Mouse (Mus musculus) layer of hippocampus, postnatal 14 days (tissue): ENCODE measurements at regions not wholly inside any gene's neighbourhood (a gene's known extent, or its start where the extent isn't known, plus 50 kb on each side); places are given as distances from the start of the nearest gene placed in this dataset.

Experiments used
- DNase-seq, 2 experiments: peaks; one replicate each; pipeline ENCODE4 v3.0.0; 2021 to 2022; ENCODE audit warnings: low spot score in 2 of 2, mixed read lengths in 1 of 2

DNA sequence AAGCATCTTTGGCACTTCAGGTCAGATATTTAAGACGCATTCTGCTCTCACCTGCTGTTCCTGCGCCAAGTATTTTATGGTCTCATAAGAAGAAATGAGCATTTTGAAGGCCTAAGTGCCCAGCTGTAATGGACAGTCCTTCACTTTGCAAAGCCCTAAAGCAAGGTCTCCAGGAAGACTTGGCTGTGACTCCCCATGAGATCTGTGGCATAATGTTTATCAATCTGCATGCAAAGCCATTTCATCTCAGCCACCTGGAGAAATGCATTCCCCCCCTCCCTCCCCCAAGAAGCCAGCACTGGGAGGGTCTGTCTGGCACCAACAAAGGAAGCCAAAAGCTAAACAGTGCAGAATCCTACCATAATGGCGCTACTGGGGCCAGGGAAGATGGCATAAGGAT is 437.4 kb downstream of the Slc4a3 start:
- DNase-seq = no peak

DNA sequence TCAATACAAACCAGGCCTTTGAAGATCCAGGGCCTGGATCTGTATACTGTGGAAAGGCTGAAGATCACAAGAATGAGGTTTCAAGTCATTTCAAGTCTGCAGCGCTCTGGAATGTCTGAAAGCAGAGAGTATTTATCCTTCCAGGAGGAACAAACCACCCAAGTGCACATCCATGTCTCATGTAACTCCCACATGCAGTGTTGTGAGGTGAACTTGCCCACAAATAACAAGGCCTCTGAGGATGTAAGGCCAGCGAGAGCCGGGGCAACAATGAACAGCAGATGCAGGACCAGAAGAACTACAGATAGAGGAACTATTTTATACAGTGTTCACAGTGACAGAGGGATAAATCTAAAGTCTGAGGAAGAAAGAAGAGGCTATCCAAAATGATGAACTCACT is 442.4 kb downstream of the Slc4a3 start:
- no peak for DNase-seq

DNA sequence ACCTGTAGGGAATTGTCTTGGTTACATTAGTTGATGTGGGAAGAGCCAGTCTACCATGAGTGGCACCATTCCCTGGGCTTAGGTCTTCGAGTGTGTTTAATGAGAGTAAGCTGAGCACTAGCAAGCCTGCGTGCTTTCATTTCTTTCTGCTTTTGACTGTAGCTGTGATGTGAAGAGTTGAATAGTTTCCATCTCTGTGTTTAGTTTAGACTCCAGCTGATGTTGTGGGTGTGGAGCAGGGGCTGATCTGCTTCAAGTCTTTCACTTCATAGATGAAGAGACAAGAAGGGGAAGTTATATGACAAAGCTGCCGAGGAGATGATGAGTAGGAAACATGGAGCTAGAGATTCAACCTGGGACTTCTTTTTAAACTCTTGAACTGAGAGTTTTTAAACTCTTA is 446.0 kb downstream of the Slc4a3 start:
- no peak for DNase-seq

DNA sequence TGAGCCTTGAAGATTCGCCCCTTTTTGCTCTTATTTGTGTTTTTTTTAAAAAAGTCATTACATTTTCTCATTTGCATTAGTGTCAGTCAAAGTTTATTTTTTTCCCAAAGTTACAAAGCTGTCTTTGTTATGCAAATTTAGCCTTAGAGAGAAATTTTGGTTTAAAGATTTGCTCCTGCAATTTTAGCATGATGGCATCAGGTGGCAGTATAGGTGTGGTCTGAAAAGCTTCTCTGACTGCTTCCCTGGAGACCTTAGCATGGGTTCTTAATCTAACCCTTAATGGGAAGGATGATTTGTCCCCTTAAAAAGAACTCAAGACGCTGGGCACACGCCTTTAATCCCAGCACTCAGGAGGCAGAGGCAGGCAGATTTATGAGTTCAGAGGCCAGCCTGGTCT is 451.2 kb downstream of the Slc4a3 start:
- DNase-seq = no peak

GRCm38 (mm10) chr1:76001124-76001523 is 455.1 kb downstream of the Slc4a3 start:
- peak; percentile 15 to 24 for DNase-seq

- DNase-seq = no peak
These were observed 463.5 kb downstream of the Slc4a3 start for GRCm38 (mm10) chr1:76009601-76010000.

- no peak for DNase-seq
These were observed 464.2 kb downstream of the Slc4a3 start for GRCm38 (mm10) chr1:76010212-76010800.

DNA sequence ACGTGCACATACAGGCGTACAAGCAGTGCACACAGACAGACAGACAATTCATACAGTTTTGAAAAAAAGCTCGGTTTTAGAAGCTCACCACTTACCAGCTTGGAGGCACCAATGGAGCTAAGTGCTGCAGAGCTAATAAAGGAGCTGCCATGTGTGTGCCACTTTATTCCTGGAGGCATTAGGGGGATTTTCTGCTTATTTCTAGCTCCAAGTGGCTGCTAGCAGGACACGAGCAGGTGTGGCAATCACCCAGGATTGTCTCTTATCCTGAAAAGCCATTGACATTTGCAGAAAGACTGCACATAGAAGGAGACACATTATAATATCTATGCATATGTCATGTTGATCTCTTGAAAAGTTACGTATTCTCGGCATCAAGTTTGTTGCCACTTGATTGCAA is 472.5 kb downstream of the Slc4a3 start:
- DNase-seq = no peak

- DNase-seq = no peak
These were observed 473.0 kb downstream of the Slc4a3 start for GRCm38 (mm10) chr1:76019071-76019470.

- no peak for DNase-seq
These were observed 478.6 kb downstream of the Slc4a3 start for GRCm38 (mm10) chr1:76024650-76025049.

- no peak for DNase-seq
These were observed 479.3 kb downstream of the Slc4a3 start for GRCm38 (mm10) chr1:76025389-76025788.

DNA sequence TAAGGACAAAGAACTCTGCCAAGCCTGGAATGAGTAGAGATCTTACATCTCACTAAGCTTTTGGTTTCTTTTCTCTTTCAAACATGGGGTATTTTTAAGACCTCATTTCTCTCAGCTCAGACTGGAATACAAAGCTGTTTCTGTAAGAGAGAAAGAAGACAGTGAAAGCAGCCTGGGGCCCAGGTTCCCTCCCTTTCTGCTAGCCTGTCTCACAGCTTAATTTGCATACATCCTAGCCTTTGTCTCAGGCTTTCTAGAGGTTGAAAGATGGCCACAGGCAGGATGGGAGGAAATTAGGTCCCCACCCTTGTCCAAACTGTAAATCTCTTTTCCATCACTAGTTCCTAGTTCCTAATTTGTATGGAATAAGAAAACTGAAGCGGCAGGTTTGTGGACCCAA is 483.0 kb downstream of the Slc4a3 start:
- DNase-seq = no peak

DNA sequence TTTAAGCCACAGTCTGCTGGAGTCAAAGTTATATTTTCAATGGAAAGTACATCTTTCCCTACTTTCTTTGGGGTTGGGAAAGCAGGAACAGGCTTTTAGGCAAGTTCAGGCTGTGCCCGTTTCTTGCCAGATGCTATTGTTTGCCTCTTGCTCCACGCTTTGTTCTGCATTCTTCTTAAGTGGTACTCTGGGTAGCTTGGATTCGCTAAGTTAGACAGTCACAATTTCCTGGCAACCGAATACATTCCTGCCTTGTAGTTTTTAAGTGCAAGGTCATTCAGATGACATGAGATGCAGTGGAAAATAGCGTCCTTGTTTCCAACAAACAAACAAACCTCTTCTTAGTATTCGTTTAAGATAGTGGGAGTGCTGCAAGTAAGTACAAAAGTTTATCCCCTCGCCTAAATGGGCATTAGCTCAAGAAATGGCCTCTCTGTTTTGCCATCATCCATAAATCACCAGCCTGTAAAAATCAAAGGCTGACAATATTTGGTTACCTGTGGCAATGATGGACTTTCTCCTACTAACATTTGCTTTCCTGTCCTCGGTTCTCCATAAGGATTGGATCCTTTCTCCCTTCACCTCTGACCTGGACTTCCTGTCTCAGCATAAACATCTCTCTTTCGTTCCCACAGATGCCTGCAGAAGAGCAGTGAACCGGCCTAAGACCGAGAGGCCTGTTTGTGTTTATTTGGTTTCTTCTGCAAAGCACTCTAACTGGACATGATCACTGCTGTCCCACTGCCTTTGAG is 485.3 kb downstream of the Slc4a3 start:
- no peak for DNase-seq

DNA sequence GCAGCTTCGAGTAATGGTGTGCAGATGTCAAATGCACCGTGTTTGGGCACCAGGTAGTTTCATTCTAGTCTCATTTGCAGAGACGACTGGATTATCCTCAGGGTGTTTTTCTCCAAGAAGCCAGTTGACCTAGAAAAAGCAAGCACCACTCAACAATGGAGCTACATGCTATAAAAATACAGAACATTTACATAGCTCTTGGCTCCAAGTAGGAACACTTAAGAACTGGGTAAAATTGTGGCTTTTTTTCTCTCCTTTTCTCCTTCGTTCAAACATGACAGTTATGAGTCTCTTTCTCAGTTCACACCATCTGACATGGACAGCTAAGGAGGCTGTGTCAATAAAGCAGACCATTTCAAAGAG is 485.8 kb downstream of the Slc4a3 start:
- DNase-seq = no peak

DNA sequence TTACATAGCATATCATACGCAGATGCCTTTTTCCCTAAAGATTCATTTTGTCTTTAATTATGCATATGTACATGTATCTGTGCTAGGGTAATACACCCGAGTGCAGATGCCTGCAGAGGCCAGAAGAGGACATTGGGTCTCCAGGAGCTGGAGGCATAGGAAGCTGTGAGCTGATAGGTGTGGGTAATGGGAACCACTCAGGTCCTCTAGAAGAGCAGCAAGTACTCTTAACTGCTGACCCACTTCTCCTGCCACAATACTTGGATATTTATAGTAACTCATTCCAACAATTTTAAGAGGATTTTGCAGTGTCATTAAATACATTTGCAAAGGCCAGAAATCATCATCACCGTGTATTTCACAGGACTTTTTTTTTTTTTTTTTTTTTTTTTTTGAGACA is 486.6 kb downstream of the Slc4a3 start:
- DNase-seq = no peak

DNA sequence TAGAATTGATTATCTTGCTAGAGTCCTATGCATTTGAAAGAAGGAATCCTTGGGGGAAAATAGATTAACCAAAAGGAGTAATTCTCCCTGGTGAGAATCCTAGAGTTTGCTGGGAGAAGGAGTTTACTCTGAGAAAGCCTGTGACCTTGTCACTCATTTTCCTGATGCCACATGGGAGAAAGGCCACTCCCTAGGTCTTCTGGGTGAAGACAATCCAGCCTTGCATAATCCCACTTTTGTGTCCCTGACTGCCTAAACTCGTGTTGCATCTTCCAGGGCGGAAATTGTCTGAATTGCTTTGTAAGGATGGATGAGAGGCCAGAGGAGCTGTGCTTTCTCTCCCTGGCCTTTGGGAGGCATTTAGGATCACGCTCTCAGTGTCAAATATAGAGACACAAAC is 490.2 kb downstream of the Slc4a3 start:
- DNase-seq = no peak

DNA sequence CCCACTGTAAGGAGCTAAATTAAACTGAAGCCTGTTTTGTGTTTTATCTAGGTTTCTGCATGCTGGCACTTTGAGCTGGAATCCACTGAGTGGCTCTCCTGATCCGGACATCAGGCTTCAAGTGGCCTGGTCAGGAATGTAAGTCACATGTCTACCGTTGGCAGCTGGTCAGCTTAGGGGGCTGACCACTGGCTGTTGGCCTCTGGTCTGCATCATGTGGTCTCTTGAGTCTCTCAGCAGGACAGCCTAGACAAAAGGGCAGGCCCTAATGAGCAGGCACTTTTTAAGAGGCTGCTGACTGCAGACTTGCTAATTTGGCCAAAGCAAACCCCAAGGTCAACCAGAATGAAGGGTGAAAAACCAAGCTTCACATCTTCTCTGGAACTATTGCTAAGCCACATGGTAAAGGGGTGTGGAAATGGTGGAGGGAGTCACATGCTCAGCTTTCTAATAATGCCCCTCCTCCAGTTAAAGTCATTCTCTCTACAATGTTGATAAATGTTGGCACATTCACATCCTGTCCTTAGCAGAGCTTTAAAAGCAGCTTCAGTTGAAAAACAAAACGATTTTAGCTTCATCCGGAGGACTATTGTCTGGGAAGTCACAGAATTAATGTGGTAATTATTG is 493.1 kb downstream of the Slc4a3 start:
- peak; percentile 31 to 53 for DNase-seq

GRCm38 (mm10) chr1:76039661-76040060 is 493.6 kb downstream of the Slc4a3 start:
- no peak for DNase-seq

GRCm38 (mm10) chr1:76050264-76050663 is 504.2 kb downstream of the Slc4a3 start:
- no peak for DNase-seq

DNA sequence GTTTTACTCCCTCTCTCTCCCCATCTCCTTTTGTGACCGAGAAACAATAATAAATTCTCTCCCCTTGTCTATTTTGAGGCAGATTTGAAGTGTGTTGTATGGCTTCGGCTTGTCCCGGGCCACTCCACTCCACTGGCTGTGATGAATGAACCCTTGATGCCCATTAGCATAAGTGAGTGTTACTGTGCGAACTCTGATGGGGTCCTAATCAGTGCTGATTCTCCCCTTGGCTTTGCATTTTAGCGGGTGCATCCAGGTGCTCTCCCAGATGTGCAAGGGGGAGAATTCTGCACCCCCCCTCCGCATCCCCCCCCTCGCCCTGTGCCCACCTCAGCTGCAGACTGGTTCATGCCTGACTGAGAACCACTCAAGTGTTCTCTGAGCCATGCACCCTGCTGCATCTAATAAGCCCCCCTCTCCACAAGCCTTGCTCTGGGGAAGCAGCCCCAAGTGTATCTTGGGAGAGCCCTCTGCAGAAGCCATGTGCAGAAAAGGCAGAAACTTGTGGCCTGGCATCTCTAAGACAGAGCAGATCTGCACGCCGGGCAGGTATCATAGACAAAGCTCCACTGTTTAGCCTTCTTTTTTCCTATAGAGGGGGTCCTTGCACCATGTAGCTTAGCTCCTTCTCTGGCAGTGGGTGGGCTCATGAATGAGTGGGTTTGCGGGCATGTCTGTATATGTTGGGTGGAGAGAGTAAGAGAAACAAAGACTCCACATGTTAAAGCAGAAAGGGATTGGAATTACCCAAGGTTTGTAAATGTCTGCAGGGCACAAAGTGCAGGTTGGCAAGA is 507.5 kb downstream of the Slc4a3 start:
- DNase-seq = no peak

DNA sequence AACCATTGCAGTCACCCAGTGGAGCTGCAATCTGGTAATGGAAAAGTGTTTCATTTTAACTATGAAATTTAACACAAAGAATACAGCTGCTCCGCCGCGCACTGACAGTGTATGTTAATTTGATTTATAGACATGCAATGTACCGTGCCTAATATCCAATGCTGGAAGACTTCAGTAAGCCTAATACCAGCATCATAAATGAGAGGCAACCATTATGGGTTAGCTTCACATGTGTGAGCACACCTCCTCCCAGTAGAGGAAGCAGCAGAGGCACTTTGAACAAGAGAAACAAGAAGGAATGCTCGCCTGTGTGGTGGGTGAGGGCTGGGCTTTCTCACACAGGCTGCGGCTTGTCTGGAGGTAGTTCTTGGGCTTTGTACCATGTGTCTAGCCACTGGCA is 519.7 kb downstream of the Slc4a3 start:
- no peak for DNase-seq

- peak; percentile 72 to 79 for DNase-seq
These were observed 524.8 kb downstream of the Slc4a3 start for GRCm38 (mm10) chr1:76070831-76071321.
